Mouse (Mus musculus): ENCODE data around the gene Serinc2. TPM values are rescaled to one million over a fixed set of nuclear protein-coding genes. Genes with fewer than 3 reads are reported as not detected.

Gene Serinc2
- total RNA-seq (2021) (1 to 10 TPM; 1.8 to 2.8 TPM), polyA plus RNA-seq (2012; rRNA removed) (1.4 and 1.8 TPM in 2 replicates)
- long read RNA-seq, partial matches to known transcripts = 0 of 5 reads
- long read RNA-seq, other reads (novel, unspliced or antisense) = 4 of 5 reads

- Histone ChIP-seq H3K9ac (ENCODE audit: low read depth, low read length) (no peak within 1 kb of the TSS), H3K36me3 (ENCODE audit: control insufficient read depth, insufficient read depth, low read length) (no peaks in the 10 kb centered on the region), H3K4me1 (ENCODE audit: control insufficient read depth, insufficient read depth, low read length) (no peaks in the 10 kb centered on the region), H3K27me3 (ENCODE audit: control insufficient read depth, insufficient read depth, low read length) (peaks cover 4% of the 10 kb centered on the region), H3K27ac (no peak within 1 kb of the TSS), H3K4me3 (no peak within 1 kb of the TSS), H3K79me2 (replicated peaks; ENCODE audit: control insufficient read depth, insufficient read depth, low read length) (no peaks in the 10 kb centered on the region)
- no peak for DNase-seq
- intact Hi-C loops (cut with DNase I) = no loop called here
- WGBS = 74% methylated on average over 2 of the region's 2 CpGs
- TF ChIP-seq POLR2A (IDR thresholded peaks at IDR 0.05; ENCODE audit: insufficient read depth, low read depth, low read length) = no peak
- no peak for TF ChIP-seq EP300 (IDR thresholded peaks at IDR 0.05; ENCODE audit: insufficient read depth, low read depth, low read length)
- TF ChIP-seq CTCF (IDR thresholded peaks at IDR 0.05) = no peak
Measured at GRCm38 (mm10) chr4:130279105-130279504, at the start of gene Serinc2. Gene Serinc2, minus strand, starts transcription at chr4:130279205.

GRCm38 (mm10) chr4:130327366-130327765, 48.4 kb upstream of the Serinc2 start:
- WGBS = 76% methylated on average over 9 of the region's 9 CpGs
- H3K27ac ChIP-seq = no peak overlapping the region; the same call in 1 of the 2 replicates
- H3K4me3 ChIP-seq = no peak overlapping the region
- H3K4me1 ChIP-seq (ENCODE audit: control insufficient read depth, insufficient read depth, low read length) = peaks cover 1% of the 10 kb centered on the region; the same call in 1 of the 2 replicates
- intact Hi-C loops (cut with DNase I) = no loop called here
- no peaks in the 10 kb centered on the region for H3K36me3 ChIP-seq (ENCODE audit: control insufficient read depth, insufficient read depth, low read length)
- no peak for DNase-seq
- no peaks in the 10 kb centered on the region for H3K79me2 ChIP-seq (replicated peaks; ENCODE audit: control insufficient read depth, insufficient read depth, low read length)
- no peaks in the 10 kb centered on the region for H3K27me3 ChIP-seq (ENCODE audit: control insufficient read depth, insufficient read depth, low read length)
- H3K9ac ChIP-seq (ENCODE audit: low read depth, low read length) = no peak overlapping the region
- TF ChIP-seq CTCF (IDR thresholded peaks at IDR 0.05) (peak; percentile 25; the same call in 1 of the 2 replicates), EP300 (IDR thresholded peaks at IDR 0.05; ENCODE audit: insufficient read depth, low read depth, low read length) (no peak), POLR2A (IDR thresholded peaks at IDR 0.05; ENCODE audit: insufficient read depth, low read depth, low read length) (no peak)

GRCm38 (mm10) chr4:130325446-130325845, 46.4 kb upstream of the Serinc2 start:
- Histone ChIP-seq H3K4me3 (no peak overlapping the region), H3K9ac (ENCODE audit: low read depth, low read length) (no peak overlapping the region), H3K79me2 (replicated peaks; ENCODE audit: control insufficient read depth, insufficient read depth, low read length) (no peaks in the 10 kb centered on the region), H3K27ac (no peak overlapping the region), H3K4me1 (ENCODE audit: control insufficient read depth, insufficient read depth, low read length) (peaks cover 1% of the 10 kb centered on the region; the same call in 1 of the 2 replicates), H3K36me3 (ENCODE audit: control insufficient read depth, insufficient read depth, low read length) (no peaks in the 10 kb centered on the region), H3K27me3 (ENCODE audit: control insufficient read depth, insufficient read depth, low read length) (no peaks in the 10 kb centered on the region)
- intact Hi-C loops (cut with DNase I) = no loop called here
- 100% methylated on average over 2 of the region's 2 CpGs for WGBS
- TF ChIP-seq POLR2A (IDR thresholded peaks at IDR 0.05; ENCODE audit: insufficient read depth, low read depth, low read length) = no peak
- no peak for TF ChIP-seq EP300 (IDR thresholded peaks at IDR 0.05; ENCODE audit: insufficient read depth, low read depth, low read length)
- no peak for TF ChIP-seq CTCF (IDR thresholded peaks at IDR 0.05)
- DNase-seq = no peak

- no peak for TF ChIP-seq CTCF (IDR thresholded peaks at IDR 0.05)
- no peak for TF ChIP-seq POLR2A (IDR thresholded peaks at IDR 0.05; ENCODE audit: insufficient read depth, low read depth, low read length)
- TF ChIP-seq EP300 (IDR thresholded peaks at IDR 0.05; ENCODE audit: insufficient read depth, low read depth, low read length) = peak; percentile 39; the same call in 1 of the 2 replicates
- H3K27me3 ChIP-seq (ENCODE audit: control insufficient read depth, insufficient read depth, low read length) = no peaks in the 10 kb centered on the region
- H3K27ac ChIP-seq = peak overlapping the region; percentile 76
- H3K79me2 ChIP-seq (replicated peaks; ENCODE audit: control insufficient read depth, insufficient read depth, low read length) = no peaks in the 10 kb centered on the region
- intact Hi-C loops (cut with DNase I) = no loop called here
- H3K36me3 ChIP-seq (ENCODE audit: control insufficient read depth, insufficient read depth, low read length) = no peaks in the 10 kb centered on the region
- WGBS = 22% methylated on average over 5 of the region's 5 CpGs
- DNase-seq = peak in 1 of 2 experiments; percentile 62
- no peak overlapping the region for H3K9ac ChIP-seq (ENCODE audit: low read depth, low read length)
- no peak overlapping the region for H3K4me3 ChIP-seq
- H3K4me1 ChIP-seq (ENCODE audit: control insufficient read depth, insufficient read depth, low read length) = peaks cover 1% of the 10 kb centered on the region; the same call in 1 of the 2 replicates
Measured at GRCm38 (mm10) chr4:130323607-130324006, 44.6 kb upstream of the Serinc2 start.

GRCm38 (mm10) chr4:130323165-130323564, 44.2 kb upstream of the Serinc2 start:
- H3K27ac ChIP-seq = peak overlapping the region; percentile 76
- H3K27me3 ChIP-seq (ENCODE audit: control insufficient read depth, insufficient read depth, low read length) = no peaks in the 10 kb centered on the region
- no peak overlapping the region for H3K9ac ChIP-seq (ENCODE audit: low read depth, low read length)
- TF ChIP-seq POLR2A (IDR thresholded peaks at IDR 0.05; ENCODE audit: insufficient read depth, low read depth, low read length) = no peak
- no peak for TF ChIP-seq CTCF (IDR thresholded peaks at IDR 0.05)
- no peak for TF ChIP-seq EP300 (IDR thresholded peaks at IDR 0.05; ENCODE audit: insufficient read depth, low read depth, low read length)
- H3K4me3 ChIP-seq = no peak overlapping the region
- WGBS = 22% methylated on average over 1 of the region's 1 CpGs
- peaks cover 1% of the 10 kb centered on the region; the same call in 1 of the 2 replicates for H3K4me1 ChIP-seq (ENCODE audit: control insufficient read depth, insufficient read depth, low read length)
- intact Hi-C loops (cut with DNase I) = no loop called here
- no peak for DNase-seq
- H3K36me3 ChIP-seq (ENCODE audit: control insufficient read depth, insufficient read depth, low read length) = no peaks in the 10 kb centered on the region
- H3K79me2 ChIP-seq (replicated peaks; ENCODE audit: control insufficient read depth, insufficient read depth, low read length) = no peaks in the 10 kb centered on the region

GRCm38 (mm10) chr4:130322567-130322966, 43.6 kb upstream of the Serinc2 start:
- DNase-seq = no peak
- H3K4me3 ChIP-seq = no peak overlapping the region
- H3K27ac ChIP-seq = no peak overlapping the region; the same call in 1 of the 2 replicates
- WGBS = 67% methylated on average over 7 of the region's 7 CpGs
- no peaks in the 10 kb centered on the region for H3K27me3 ChIP-seq (ENCODE audit: control insufficient read depth, insufficient read depth, low read length)
- intact Hi-C loops (cut with DNase I) = no loop called here
- H3K79me2 ChIP-seq (replicated peaks; ENCODE audit: control insufficient read depth, insufficient read depth, low read length) = no peaks in the 10 kb centered on the region
- H3K36me3 ChIP-seq (ENCODE audit: control insufficient read depth, insufficient read depth, low read length) = no peaks in the 10 kb centered on the region
- no peak for TF ChIP-seq EP300 (IDR thresholded peaks at IDR 0.05; ENCODE audit: insufficient read depth, low read depth, low read length)
- TF ChIP-seq CTCF (IDR thresholded peaks at IDR 0.05) = no peak
- no peak for TF ChIP-seq POLR2A (IDR thresholded peaks at IDR 0.05; ENCODE audit: insufficient read depth, low read depth, low read length)
- no peak overlapping the region for H3K9ac ChIP-seq (ENCODE audit: low read depth, low read length)
- peaks cover 1% of the 10 kb centered on the region; the same call in 1 of the 2 replicates for H3K4me1 ChIP-seq (ENCODE audit: control insufficient read depth, insufficient read depth, low read length)

Data from heart, adult 2 months (tissue).